Mouse (Mus musculus): ENCODE measurements around the gene Olfr763. TPM values are rescaled to one million over a fixed set of nuclear protein-coding genes. Genes with fewer than 3 reads are reported as not detected.

Olfr763 gene
- polyA plus RNA-seq (2012; rRNA removed), result not detected in 2 replicates

GRCm38 (mm10) chr10:129010288-129010841 is at the start of gene Olfr763:
Gene Olfr763, plus strand, starts transcription at chr10:129010791.

GRCm38 (mm10) chr10:128989131-128989530 is 21.5 kb upstream of the Olfr763 start, which contains the start of gene Olfr9:
Gene Olfr9, plus strand, starts transcription at chr10:128989431.

GRCm38 (mm10) chr10:129039796-129040195 is 29.2 kb downstream of the Olfr763 start, which contains the start of gene Olfr764-ps1:
Gene Olfr764-ps1, minus strand, starts transcription at chr10:129039896.

DNA sequence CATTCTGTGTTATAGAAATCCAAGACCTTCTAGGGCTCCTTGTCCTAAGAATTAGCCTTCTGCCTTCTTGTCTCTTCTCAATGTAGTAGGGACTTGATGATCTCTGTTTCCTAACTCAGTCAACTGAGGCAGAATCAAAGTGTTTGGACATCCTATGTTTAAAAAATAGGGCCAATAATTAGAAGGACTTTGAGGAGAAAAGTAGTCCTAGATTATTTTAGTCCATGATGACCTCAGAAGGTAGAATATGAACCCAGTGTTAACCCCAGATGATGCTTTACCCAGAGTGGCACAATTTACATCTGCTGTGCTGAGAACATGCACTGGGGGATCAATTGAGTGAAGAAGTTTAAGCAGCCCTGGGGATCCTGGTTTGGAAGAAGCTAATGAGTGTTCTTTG is 39.3 kb downstream of the Olfr763 start, which contains the start of gene Olfr765:
Gene Olfr765, minus strand, starts transcription at position 101 of the 400 bp plus-strand sequence.

Other genes starting within 250 kb of the Olfr763 start
- gene Mmp19, start 219.9 kb upstream of the Olfr763 start, polyA plus RNA-seq (2012; rRNA removed), result 1.2 and 1.7 TPM in 2 replicates
- 4.2 and 6.2 TPM in 2 replicates for gene Dnajc14, start 206.7 kb upstream of the Olfr763 start, polyA plus RNA-seq (2012; rRNA removed)
- 9.4 and 11.5 TPM in 2 replicates for gene Tmem198b, start 206.4 kb upstream of the Olfr763 start, polyA plus RNA-seq (2012; rRNA removed)
- 0.31 and 0.76 TPM in 2 replicates for gene Sarnp, start 193.5 kb upstream of the Olfr763 start, polyA plus RNA-seq (2012; rRNA removed)
- 39.1 and 41.1 TPM in 2 replicates for gene Ormdl2, start 189.1 kb upstream of the Olfr763 start, polyA plus RNA-seq (2012; rRNA removed)
- 0.54 TPM in 2 replicates for gene Gdf11, start 119.1 kb upstream of the Olfr763 start, polyA plus RNA-seq (2012; rRNA removed)
- 52.8 and 59.1 TPM in 2 replicates for gene Cd63, start 109.8 kb upstream of the Olfr763 start, polyA plus RNA-seq (2012; rRNA removed)
- gene Rdh5, start 87.9 kb upstream of the Olfr763 start, polyA plus RNA-seq (2012; rRNA removed), result 13.0 and 16.4 TPM in 2 replicates
- 50.6 and 55.1 TPM in 2 replicates for gene Bloc1s1, start 86.8 kb upstream of the Olfr763 start, polyA plus RNA-seq (2012; rRNA removed)
- gene Itga7, start 77.0 kb upstream of the Olfr763 start, polyA plus RNA-seq (2012; rRNA removed), result 45.3 and 45.5 TPM in 2 replicates
- gene Mettl7b, start 49.8 kb upstream of the Olfr763 start, polyA plus RNA-seq (2012; rRNA removed), result 2.9 and 4.1 TPM in 2 replicates
- not detected in 2 replicates for gene Olfr9, start 21.4 kb upstream of the Olfr763 start, polyA plus RNA-seq (2012; rRNA removed)
- not detected in 2 replicates for gene Olfr764-ps1, start 29.1 kb downstream of the Olfr763 start, polyA plus RNA-seq (2012; rRNA removed)
- not detected in 2 replicates for gene Olfr765, start 39.2 kb downstream of the Olfr763 start, polyA plus RNA-seq (2012; rRNA removed)
- gene Olfr766-ps1, start 58.2 kb downstream of the Olfr763 start, polyA plus RNA-seq (2012; rRNA removed), result not detected in 2 replicates
- gene Olfr767, start 72.1 kb downstream of the Olfr763 start, polyA plus RNA-seq (2012; rRNA removed), result not detected in 2 replicates
- gene Olfr768, start 88.6 kb downstream of the Olfr763 start, polyA plus RNA-seq (2012; rRNA removed), result not detected in 2 replicates
- gene Olfr769, start 107.1 kb downstream of the Olfr763 start, polyA plus RNA-seq (2012; rRNA removed), result not detected in 2 replicates
- gene Olfr770, start 128.2 kb downstream of the Olfr763 start, polyA plus RNA-seq (2012; rRNA removed), result not detected in 2 replicates
- not detected in 2 replicates for gene Olfr771, start 154.0 kb downstream of the Olfr763 start, polyA plus RNA-seq (2012; rRNA removed)
- gene Olfr772, start 167.1 kb downstream of the Olfr763 start, polyA plus RNA-seq (2012; rRNA removed), result not detected in 2 replicates
- gene Olfr773, start 176.6 kb downstream of the Olfr763 start, polyA plus RNA-seq (2012; rRNA removed), result not detected in 2 replicates
- not detected in 2 replicates for gene Olfr774, start 225.4 kb downstream of the Olfr763 start, polyA plus RNA-seq (2012; rRNA removed)
- gene Olfr775, start 237.6 kb downstream of the Olfr763 start, polyA plus RNA-seq (2012; rRNA removed), result not detected in 2 replicates
- not detected in 2 replicates for gene Olfr776, start 248.3 kb downstream of the Olfr763 start, polyA plus RNA-seq (2012; rRNA removed)

Measured in stomach, adult 2 months (tissue).